Mouse (Mus musculus): ENCODE data around the gene Olfr1359.

DNA sequence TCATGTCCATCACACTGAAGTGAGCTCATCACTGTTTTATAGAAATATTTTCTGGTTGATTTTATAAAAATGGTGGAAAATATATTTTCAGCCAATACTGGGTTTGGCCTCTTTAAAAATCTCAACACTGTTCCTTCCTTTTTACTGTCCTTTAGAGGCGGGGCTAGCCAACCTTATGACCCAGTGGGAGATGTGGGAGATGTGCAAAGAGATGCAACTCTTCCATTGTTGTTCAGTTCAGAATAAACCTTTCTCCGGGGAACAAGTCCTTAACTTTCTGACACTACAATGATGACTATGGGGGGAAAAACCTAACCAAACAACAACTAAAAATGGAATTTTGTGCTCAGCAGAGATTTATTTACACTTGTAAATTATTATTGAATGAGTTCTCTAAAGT is 20.6 kb upstream of the Olfr1359 start, which contains the start of gene Olfr1360:
- TF ChIP-seq CTCF (IDR thresholded peaks at IDR 0.05; ENCODE audit: borderline replicate concordance, extremely low read depth, insufficient read depth, insufficient read length) = no peak
- no peak for TF ChIP-seq POLR2A (IDR thresholded peaks at IDR 0.05; ENCODE audit: borderline replicate concordance, extremely low read depth, insufficient read depth, insufficient read length, poor library complexity, severe bottlenecking)

Data from brain, embryonic 14.5 days (tissue).